Mouse (Mus musculus): ENCODE data around the gene Cldnd2.

Gene Cldnd2

DNA sequence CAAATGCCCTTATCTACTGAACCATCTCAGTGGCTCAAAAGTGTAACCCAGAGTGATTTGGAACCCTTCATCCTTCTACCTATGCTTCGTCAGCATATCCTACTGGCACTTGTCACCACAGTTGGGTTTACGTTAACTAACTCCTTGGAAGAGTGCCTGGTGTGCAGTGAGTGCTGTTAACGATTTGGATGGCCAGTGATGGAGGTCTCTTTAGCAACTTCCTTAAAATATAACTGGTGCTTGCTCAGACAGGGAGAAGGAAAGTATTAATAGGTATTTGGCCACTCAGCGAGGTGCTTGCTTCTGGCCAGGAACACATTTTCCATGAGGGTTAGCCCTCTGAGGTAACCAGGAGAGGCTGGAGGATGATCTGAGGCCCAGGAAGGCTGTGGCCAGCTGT is 7.2 kb downstream of the Cldnd2 start:
- ATAC-seq (ENCODE audit: low TSS enrichment), result no peak

DNA sequence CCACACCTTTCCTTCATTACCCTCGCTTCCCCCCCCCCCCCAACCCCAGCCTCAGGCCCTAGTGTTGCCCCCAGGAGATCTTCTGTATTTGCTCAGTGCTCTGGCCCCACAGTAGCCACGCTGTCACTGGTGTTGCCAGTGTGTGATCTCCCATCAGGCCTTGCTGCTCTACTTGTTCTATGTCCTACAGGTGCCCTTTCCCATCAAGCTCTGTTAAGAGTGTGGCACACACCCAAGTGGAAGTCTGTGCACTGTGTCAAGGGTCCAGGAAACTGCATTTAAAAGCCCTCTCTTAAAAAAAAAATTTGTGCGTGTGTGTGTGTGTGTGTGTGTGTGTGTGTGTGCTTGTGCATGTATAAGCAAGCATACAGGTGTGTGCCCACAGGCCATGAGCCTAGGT is 7.7 kb downstream of the Cldnd2 start:
- no peak for ATAC-seq (ENCODE audit: low TSS enrichment)

DNA sequence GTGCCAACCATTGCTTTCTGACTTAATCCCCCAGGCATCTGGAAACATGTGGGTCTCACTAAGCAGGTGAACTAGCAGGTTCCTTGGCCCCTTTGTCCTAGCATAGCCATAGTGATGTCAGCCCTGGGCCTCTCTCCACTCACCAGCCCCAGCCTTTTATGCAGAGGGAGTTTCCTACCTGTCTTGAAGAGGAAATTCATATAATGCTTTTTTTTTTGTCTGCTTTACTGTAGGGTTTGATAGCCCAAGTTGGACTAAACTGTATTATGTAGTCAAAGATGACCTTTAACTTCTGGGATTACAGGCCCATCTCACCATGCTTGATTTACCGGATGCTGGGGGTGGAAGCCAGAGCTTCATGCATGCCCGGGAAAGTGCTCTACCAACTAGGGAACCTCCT is 9.2 kb downstream of the Cldnd2 start:
- ATAC-seq (ENCODE audit: low TSS enrichment), result no peak

DNA sequence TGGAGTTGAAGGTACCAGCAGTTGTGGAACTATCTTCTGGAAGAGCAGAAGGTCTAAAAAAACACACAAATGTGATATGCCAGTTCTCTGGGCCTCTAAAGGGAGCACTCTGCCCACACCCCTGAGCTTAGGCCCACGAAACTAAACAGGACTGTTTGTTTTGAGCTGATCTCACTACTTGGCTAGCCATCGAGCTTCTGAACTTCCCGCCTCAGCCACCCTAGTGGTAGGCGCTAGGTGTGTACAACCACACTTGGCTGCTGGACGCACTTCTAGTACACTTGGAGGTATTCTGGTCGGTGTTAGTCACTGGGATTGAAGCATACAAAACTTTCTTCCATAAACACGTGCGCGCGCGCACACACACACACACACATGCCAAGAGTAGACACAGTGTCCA is 11.1 kb downstream of the Cldnd2 start:
- no peak for ATAC-seq (ENCODE audit: low TSS enrichment)

DNA sequence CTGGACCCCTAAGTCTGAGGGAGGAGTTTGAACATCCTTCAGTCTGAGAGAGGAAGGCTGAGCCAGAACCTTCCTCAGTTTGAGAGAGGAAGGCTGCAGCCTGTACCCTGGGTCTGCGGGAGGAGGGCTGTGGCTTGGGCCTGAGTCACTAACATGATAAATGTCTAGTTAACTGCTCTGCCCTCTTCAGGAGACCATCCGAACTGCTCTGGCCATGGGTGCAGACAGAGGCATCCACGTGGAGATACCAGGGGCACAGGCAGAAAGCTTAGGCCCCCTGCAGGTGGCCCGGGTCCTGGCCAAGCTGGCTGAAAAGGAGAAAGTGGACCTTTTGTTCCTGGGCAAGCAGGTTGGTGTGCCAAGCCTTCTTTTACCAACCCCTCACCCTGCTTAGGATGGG is 12.0 kb downstream of the Cldnd2 start:
- no peak for ATAC-seq (ENCODE audit: low TSS enrichment)

DNA sequence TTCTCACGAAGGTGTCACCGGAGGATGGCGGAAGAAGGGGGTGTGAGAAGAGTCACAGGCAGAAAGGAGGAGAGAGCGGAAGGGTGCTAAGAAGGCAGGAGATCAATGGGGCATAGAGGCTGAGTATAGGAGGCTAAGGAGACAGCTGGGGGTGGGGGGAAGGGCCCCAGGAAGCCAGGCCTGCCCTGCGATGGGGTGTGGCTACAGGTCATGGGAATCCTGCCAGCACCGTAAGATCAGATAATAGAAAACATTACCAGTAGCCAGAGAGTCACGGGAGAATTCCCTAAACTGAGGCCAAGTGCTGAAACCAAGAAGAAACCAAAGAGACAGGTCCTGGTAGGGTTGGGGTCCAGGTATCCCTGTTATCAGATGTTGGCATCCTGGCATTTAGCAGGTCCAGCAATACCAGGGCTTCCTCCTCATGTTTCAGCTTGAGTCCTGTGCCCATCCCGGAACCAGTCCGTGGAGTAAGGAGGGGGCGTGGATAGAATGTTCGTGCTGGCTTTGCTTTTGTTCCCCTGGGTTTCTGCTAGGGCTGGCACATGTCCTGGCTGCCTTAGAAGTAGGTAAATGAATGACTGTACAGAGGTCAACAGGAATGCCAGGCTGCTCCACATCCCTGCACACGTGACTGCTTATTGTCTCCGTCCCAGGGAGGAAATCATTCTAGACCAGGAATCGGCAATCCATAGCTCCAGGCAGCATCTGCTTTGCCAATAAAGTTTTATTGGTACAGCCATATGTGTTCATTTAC is 13.2 kb downstream of the Cldnd2 start:
- ATAC-seq (ENCODE audit: low TSS enrichment), result no peak

DNA sequence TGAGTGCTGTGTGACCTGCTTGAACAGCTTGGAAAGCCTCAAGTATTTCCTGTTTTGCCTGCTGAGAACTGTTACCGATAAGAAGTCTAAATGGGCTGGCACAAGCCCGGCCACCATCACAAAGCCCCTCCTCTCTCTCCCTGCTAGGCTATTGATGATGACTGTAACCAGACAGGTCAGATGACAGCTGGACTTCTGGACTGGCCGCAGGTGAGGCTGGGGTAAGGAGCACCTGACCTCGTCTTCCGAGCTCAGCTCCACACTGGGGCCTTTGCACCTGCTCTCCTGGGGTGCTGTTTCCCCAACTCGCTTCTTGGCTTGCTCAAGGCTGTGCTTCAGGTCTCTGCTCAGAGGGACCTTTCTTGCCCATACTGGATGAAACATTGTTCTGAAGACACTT is 13.8 kb downstream of the Cldnd2 start:
- no peak for ATAC-seq (ENCODE audit: low TSS enrichment)

DNA sequence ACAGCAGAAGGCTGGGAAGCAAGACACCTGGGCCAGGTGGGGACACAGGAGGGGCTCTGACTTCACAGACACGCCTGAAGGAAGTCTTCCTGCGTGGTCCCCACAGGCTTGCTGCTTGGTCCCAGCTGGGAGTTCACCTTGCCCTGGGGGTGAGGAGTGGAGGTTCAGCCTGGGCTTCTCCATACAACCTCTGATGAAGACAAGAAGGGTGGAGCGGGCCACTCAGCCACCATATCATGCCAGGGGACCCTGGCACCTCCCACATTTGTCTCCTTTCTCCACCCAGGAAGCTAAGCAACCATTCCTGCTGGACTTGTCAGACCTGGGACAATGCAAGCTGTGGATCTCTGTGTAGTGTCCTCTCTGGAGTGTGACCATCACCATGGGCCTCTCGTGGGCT is 22.3 kb downstream of the Cldnd2 start, which contains the start of gene Vsig10l:
Gene Vsig10l, plus strand, starts transcription at position 301 of the 400 bp plus-strand sequence.
- no peak for ATAC-seq (ENCODE audit: low TSS enrichment)

DNA sequence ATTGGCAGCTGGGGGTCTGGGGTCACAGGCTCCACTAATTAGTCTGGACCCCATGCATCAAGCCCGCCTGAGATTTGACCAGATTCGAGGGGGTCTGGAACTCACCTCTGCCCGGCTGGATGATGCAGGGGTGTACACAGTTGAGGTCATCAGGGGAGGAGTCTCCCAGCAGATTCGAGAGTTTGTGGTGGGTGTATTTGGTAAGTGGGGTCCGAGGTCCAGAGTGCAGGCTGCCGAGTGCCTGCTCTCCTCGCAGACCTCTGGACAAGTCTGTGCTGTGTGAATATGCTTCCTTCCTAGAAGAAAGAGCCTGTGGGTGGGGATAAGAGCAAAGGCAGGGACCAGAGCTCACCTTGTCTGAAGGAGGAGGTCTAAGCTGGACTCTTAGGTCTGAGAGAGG is 23.4 kb downstream of the Cldnd2 start:
- ATAC-seq (ENCODE audit: low TSS enrichment), result no peak

DNA sequence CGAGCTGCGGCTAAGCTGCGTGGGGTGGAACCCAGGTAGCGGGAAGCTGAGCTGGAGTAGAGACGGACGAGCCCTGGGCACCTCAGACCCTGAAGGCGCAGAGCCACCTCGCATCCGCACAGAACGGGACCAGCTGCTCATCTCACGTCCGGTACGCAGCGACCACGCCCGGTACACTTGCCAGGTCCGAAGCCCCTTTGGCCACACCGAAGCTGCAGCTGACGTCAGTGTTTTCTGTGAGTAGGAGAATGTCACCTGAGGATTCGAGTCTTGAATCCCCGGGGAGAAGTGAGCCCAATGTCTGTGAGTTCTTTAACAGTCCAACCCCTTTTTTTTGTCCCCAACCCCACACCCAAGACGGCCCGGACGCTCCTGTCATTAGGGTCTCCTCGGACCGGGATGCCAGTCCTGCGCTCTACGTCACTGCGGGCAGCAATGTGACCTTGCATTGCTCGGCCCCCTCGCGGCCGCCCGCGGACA is 24.3 kb downstream of the Cldnd2 start:
- ATAC-seq (ENCODE audit: low TSS enrichment), result no peak

DNA sequence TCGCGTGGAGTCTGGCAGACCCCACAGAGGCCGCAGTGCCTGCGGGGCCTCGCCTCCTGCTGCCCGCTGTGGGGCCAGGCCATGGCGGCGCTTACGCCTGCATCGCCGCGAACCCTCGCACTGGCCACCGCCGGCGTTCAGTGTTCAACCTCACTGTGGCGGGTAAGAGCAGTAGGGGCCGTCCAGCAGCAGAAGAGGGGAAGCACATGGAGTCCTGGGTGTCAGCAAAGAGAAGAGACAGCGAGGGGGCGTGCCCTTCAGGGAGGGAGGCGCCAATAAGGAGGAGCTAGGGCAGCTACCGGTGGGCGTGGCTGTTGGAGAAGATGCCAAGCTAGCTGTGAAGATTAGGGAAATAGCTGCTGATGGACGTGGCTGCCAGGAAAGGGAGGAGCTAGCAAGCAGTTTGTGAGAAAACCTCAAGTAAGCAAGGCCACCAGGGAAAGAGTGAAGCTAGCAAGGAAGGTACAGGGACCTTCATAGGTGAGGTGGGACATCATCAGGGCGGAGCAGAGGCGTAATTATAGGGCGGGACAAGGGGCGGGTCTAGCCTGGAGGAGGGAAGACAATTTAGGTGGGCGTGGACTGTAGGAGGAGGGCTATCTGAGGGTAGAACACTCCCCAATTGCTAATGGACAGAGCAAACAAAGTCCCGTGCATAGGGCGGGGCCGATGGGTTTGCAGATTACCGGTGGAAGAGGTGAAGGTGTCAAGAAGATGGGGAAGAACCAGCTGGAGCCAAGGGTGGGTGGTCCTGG is 24.9 kb downstream of the Cldnd2 start:
- ATAC-seq (ENCODE audit: low TSS enrichment), result peak; percentile 76

DNA sequence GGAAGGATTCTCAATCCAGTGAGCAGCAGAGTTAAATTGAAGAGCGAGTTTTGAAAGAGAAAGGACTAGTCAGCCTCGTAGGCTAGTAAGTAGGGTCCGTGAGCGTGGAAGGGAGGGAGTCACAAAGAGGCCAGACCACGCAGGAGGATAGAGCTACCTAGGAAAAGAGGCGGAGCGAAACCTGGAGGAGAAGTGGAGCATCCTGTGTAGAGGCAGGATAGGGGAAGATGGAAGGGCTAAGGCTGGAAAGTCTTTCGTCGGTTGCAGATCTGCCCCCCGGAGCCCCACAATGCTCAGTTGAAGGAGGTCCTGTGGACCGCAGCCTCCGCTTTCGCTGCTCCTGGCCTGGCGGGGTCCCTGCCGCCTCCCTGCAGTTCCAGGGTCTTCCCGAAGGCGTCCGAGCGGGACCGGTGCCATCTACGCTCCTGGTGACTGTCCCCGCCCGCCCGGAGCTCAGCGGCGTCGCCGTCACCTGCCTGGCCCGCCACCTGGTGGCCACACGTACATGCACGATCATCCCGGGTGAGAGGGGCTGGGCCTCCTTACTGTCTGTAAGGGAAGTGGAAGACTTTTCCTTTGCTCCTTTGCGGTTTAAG is 25.6 kb downstream of the Cldnd2 start:
- ATAC-seq (ENCODE audit: low TSS enrichment), result peak; percentile 82

DNA sequence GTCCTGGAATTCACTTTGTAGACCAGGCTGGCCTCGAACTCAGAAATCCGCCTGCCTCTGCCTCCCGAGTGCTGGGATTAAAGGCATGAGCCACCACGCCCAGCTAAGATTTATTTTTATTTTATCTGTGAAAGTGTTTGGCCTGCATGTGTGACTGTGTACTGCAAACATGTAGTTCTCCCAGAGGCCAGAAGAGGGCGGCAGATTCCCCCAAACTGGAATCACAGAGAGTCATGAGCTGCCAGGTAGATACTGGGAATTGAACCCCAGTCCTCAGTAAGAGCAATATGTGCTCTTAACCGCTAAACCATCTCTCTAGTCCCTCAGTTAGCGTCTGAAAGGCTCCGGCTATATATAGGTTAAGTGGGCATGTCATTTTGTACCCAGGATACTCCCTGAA is 29.8 kb downstream of the Cldnd2 start:
- ATAC-seq (ENCODE audit: low TSS enrichment), result no peak

DNA sequence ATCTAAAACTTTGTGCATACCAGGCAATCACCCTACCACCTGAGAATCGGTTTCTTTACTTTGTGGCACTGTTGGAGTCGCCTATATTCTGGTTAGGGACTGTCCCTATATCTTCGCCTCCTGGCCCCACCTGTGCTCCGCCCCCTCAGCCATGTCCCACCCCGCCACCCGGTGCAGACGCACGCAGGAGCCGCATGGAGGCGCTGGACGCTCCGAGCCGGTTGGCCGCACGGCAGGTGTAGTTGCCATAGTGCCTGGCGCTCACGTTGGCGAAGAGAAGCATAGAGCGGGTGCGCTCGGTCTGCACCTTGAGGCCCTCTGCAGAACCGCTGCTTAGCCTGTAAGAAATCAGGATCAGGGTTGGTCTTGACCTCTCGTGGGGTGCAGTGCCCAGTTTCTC is 35.1 kb downstream of the Cldnd2 start:
- ATAC-seq (ENCODE audit: low TSS enrichment), result no peak

DNA sequence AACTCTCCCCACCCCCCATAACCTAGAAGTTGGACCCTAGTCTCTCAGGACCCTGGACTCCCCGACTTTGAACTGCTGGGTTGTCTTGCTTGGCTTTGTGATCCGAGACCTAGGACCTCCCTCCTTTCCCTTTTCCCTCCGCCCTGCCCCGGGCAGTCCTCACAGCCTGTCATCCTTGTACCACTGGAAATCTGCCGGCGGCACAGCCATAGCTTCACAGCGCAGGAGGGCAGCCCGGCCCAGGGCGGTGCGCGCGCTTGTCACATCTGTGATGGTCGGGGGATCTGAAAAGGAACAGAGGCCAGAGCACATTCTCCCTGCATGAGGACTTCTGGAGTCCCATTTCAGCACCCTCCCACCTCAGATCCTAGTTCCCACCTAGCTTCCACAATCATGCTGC is 35.8 kb downstream of the Cldnd2 start:
- no peak for ATAC-seq (ENCODE audit: low TSS enrichment)

DNA sequence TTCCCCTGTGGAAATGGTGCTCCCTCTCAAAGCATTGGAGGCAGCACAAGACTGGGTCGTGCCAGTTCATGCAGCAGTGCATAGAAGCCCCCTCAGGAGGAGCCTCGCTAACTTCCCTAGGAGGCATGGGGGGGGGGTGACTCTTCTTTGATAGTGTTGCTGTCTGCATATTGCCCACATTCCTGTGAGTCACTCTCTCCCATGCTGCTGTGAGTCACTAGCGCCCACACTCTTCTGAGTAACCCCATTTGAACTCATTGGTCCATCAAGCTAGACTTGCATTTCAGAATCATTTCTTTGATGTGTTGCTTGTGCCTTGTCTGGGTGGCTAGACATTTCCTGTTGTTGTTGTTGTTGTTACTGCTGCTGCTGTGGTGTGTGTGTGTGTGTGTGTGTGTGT is 40.6 kb downstream of the Cldnd2 start:
- peak; percentile 92 for ATAC-seq (ENCODE audit: low TSS enrichment)

DNA sequence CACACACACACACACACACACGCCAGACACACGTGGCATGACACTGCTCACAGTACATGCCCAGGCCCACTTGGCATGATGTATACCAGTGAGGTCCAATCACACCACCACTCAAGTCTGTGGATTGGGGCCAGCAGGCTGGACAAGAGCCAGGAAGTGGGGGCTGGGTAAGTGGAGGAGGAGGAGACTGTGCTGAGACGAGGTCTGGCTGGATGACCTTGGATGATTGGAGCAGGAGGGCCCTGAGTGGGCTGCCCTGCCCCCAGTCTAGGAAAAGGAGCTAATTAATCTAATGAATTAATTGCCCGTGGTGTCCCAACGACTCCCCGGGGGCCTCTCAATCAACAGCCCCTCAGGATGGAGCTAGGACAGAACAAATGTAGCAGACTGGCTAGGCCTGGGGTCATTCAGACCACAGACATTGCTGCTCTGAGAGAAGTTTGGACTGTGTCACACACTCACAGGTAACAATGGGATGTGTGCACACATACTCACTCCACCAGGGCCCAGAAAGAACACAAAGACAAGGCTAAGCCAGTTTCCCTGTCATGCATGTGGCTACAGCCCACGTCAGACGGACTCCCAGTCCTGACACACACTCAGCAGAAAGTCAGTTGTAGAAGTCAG is 41.6 kb downstream of the Cldnd2 start:
- no peak for ATAC-seq (ENCODE audit: low TSS enrichment)

DNA sequence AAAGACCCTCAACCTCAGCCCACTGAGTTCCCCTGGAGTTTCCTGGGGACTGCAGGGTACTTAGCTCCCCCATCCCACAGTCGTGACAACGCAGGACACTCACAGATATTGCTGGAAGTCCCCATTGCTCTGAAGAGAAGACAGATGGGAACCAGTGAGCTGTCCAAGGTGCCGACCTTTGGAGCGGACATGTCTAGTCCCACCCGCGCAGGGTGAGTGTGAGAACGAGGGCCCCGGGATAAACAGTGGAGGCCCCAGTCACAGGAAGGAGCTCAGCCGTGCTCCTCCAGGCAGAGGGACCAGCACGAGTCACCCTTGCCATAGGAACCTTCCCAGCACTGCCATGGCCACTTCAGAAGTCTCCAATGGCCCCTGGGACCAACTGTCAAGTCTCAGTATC is 42.7 kb downstream of the Cldnd2 start:
- no peak for ATAC-seq (ENCODE audit: low TSS enrichment)

DNA sequence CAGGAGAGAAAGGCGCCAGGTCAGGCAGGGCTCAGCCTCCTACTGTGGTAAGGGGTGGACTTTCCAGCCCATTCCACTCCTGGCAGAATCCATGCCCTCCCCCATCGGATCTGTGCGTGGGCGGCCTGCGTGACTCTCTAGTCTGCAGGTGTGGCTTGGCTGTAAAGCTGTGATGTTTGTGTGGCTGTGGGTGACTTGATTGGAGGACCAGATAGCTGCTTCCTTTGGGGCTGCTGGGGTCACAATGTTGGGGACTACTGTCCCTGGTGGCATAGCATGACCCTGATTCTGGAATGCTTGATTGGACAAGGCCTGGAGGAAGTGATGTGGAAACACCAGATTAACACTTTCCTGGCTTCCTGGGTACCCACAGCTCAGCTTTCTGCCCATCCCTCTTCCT is 48.1 kb downstream of the Cldnd2 start:
- peak; percentile 45 for ATAC-seq (ENCODE audit: low TSS enrichment)

DNA sequence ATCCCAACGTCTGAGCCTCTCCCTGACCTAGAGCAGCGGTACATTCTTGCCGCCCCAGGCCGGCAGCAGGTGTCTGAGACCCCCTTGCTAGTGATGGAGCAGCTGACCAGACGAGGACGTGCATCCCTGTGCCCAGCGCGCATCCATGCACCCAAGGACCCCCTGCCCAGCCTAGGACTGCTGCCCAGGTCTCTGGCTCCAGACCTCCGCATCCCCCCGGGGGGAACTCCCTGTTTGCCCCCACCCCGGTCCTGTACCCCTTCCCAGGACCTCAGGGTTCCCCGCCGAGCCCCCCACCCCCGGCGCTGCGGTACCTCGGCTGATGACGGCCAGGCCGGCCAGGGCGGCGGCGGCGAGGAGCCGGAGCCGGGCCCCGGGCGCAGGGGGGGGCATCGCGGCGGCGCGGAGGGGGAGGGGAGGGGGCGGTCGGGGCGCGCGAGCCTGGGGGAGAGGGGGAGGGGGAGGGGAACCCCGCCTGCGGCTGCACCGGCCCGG is 49.1 kb downstream of the Cldnd2 start, which contains the start of gene Iglon5:
Gene Iglon5, minus strand, starts transcription at position 445 of the 495 bp plus-strand sequence.
- no peak for ATAC-seq (ENCODE audit: low TSS enrichment)

DNA sequence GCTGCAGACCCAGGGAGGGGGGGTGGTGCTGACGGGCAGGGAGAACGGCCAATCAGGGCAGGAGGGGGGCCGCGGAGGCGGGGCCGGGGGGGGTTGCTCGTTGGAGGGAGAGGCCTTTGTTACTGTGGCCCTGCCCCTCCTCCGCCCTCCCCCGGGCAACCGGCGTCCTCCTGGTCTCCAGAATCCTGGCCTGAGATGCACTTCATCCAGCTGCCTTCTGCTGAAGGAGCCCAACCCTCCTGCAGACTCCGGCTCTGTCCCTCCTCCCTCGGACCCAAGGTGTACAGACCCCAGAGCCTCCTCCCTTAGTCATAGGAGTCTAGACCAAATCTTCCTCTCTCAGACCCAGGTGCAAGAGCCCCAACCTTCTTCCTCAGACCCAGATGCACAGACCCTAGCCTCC is 49.6 kb downstream of the Cldnd2 start:
- ATAC-seq (ENCODE audit: low TSS enrichment), result peak; percentile 74

DNA sequence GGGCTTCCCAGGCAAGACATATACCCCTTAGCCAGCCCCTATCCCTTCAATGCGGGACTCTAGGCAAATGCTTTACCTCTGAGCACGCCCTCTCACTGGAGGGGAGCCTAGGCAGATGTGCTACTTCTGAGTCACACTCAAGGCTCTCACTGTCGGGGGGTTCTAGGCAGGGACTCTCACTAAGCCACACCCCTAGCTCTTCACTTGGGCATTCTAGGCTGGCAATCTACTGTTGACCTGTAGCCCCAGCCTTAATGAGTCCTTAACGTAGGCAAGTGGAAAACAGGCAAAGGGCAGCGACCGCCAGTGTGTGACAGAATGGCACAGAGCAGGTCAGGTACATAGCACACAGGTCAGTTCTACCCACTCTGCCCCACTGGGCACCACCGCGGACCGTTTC is 50.3 kb downstream of the Cldnd2 start:
- no peak for ATAC-seq (ENCODE audit: low TSS enrichment)
